Mouse (Mus musculus) embryonic facial prominence, embryonic 11.5 days (tissue): ENCODE measurements around the gene Gm5460. TPM values are rescaled to one million over a fixed set of nuclear protein-coding genes. Genes with fewer than 3 reads are reported as not detected.

Source experiments
- ATAC-seq: fragments of 200-750 bp; cut with Nextera tagmentation; replicated peaks from 2 replicates; pipeline ENCODE4 v1.8.0; 2017; ENCODE audit warnings: low read depth; ENCODE audit not compliant: insufficient number of reproducible peaks, low FRiP score, low TSS enrichment
- DNase-seq: peaks from one replicate; pipeline ENCODE4 v3.0.0-alpha.2; 2015; ENCODE audit warnings: low spot score
- H3K27ac ChIP-seq: fragments of 300-500 bp; sonication (generic); replicated peaks from 2 replicates; pipeline ENCODE4 v1.5.1; 2014; ENCODE audit warnings: mild to moderate bottlenecking, low read depth, low read length, control low read depth
- H3K27me3 ChIP-seq: fragments of 300-500 bp; sonication (generic); 2 replicates; pipeline ENCODE4 v1.6.1; 2014; ENCODE audit warnings: mild to moderate bottlenecking, low read length, moderate library complexity, mixed read lengths; ENCODE audit not compliant: control insufficient read depth, insufficient read depth
- H3K36me3 ChIP-seq: fragments of 300-500 bp; sonication (generic); replicated peaks from 2 replicates; pipeline ENCODE4 v1.6.1; 2014; ENCODE audit warnings: low read depth, mild to moderate bottlenecking, low read length, moderate library complexity, mixed read lengths; ENCODE audit not compliant: control insufficient read depth, insufficient read depth
- H3K4me1 ChIP-seq: fragments of 300-500 bp; sonication (generic); 2 replicates; pipeline ENCODE4 v1.6.1; 2014; ENCODE audit warnings: low read length, mixed read lengths; ENCODE audit not compliant: control insufficient read depth, insufficient read depth
- H3K4me2 ChIP-seq: fragments of 300-500 bp; sonication (generic); 2 replicates; pipeline ENCODE4 v1.6.1; 2014; ENCODE audit warnings: low read depth, mild to moderate bottlenecking, control low read depth, low read length, moderate library complexity
- H3K4me3 ChIP-seq: fragments of 300-500 bp; sonication (generic); 2 replicates; pipeline ENCODE4 v1.5.1; 2014; ENCODE audit warnings: low read depth, low read length, control low read depth
- H3K9ac ChIP-seq: fragments of 300-500 bp; sonication (generic); replicated peaks from 2 replicates; pipeline ENCODE4 v1.6.1; 2014; ENCODE audit warnings: mild to moderate bottlenecking, control low read depth, low read length
- H3K9me3 ChIP-seq: fragments of 300-500 bp; sonication (generic); replicated peaks from 2 replicates; pipeline ENCODE4 v1.6.1; 2016; ENCODE audit warnings: mild to moderate bottlenecking, low read length, inconsistent platforms, mixed read lengths; ENCODE audit not compliant: control insufficient read depth
- WGBS: fragments of 180-500 bp; shearing (Covaris S2); extraction: QIAGEN DNeasy Blood & Tissue Kit; methylation state at CpG from one replicate; pipeline ENCODE4 v1.1.7; 2014; 5-methylcytosine and 5-hydroxymethylcytosine counted together
- polyA plus RNA-seq: library from polyadenylated mRNA; unstranded; fragments of >200 nt; fragmentation: Nextera tagmentation; extraction: Ambion mirVana; gene quantifications from 2 replicates; pipeline ENCODE4 v1.2.1, GENCODE M21; 2014

The Gm5460 gene
- polyA plus RNA-seq, 1 experiment from 2014 or later = not detected

GRCm38 (mm10) chr14:34078293-34078692, 61.7 kb downstream of the Gm5460 start:
- 74% methylated on average over 4 of the region's 4 CpGs for WGBS
- ATAC-seq = no peak
- H3K36me3 ChIP-seq = no peaks in the 10 kb centered on the region

GRCm38 (mm10) chr14:34080321-34080997, 63.9 kb downstream of the Gm5460 start:
- no peaks in the 10 kb centered on the region for H3K27me3 ChIP-seq
- WGBS = 12% methylated on average over 11 of the region's 11 CpGs
- ATAC-seq = peak; percentile 76; the same call in 1 of the 2 replicates

More at GRCm38 (mm10) chr14:34078293-34078692, 61.7 kb downstream of the Gm5460 start:
- Histone ChIP-seq H3K9ac (no peak overlapping the region), H3K4me3 (no peak overlapping the region), H3K4me1 (no peaks in the 10 kb centered on the region), H3K27me3 (no peaks in the 10 kb centered on the region), H3K4me2 (no peak overlapping the region), H3K9me3 (no peaks in the 10 kb centered on the region), H3K27ac (no peak overlapping the region)
- DNase-seq = no peak

GRCm38 (mm10) chr14:34085731-34086130, 69.2 kb downstream of the Gm5460 start, which contains the start of gene Anxa8:
Anxa8 (plus strand) TSS chr14:34085981.
- no peaks in the 10 kb centered on the region for H3K27me3 ChIP-seq
- H3K4me2 ChIP-seq = no peak within 1 kb of the TSS
- no peaks in the 10 kb centered on the region for H3K9me3 ChIP-seq
- no peak for ATAC-seq
- no peaks in the 10 kb centered on the region for H3K4me1 ChIP-seq
- no peaks in the 10 kb centered on the region for H3K36me3 ChIP-seq
- H3K27ac ChIP-seq = no peak within 1 kb of the TSS
- no peak for DNase-seq
- H3K4me3 ChIP-seq = no peak within 1 kb of the TSS
- 65% methylated on average over 4 of the region's 4 CpGs for WGBS
- H3K9ac ChIP-seq = no peak within 1 kb of the TSS

More at GRCm38 (mm10) chr14:34080321-34080997, 63.9 kb downstream of the Gm5460 start:
- no peaks in the 10 kb centered on the region for H3K9me3 ChIP-seq
- no peaks in the 10 kb centered on the region for H3K36me3 ChIP-seq
- no peak overlapping the region for H3K9ac ChIP-seq
- H3K4me3 ChIP-seq = no peak overlapping the region
- peak; percentile 93 for DNase-seq
- no peaks in the 10 kb centered on the region for H3K4me1 ChIP-seq
- no peak overlapping the region for H3K27ac ChIP-seq
- H3K4me2 ChIP-seq = no peak overlapping the region

GRCm38 (mm10) chr14:34086806-34087205, 70.2 kb downstream of the Gm5460 start:
- no peak overlapping the region for H3K4me3 ChIP-seq
- H3K4me1 ChIP-seq = no peaks in the 10 kb centered on the region
- no peaks in the 10 kb centered on the region for H3K36me3 ChIP-seq
- H3K27ac ChIP-seq = no peak overlapping the region
- H3K9me3 ChIP-seq = no peaks in the 10 kb centered on the region
- no peak overlapping the region for H3K9ac ChIP-seq
- 56% methylated on average over 4 of the region's 4 CpGs for WGBS
- DNase-seq (no peak), ATAC-seq (no peak)
- no peak overlapping the region for H3K4me2 ChIP-seq
- H3K27me3 ChIP-seq = no peaks in the 10 kb centered on the region

- H3K9ac ChIP-seq = no peak overlapping the region
- no peaks in the 10 kb centered on the region for H3K27me3 ChIP-seq
- no peaks in the 10 kb centered on the region for H3K36me3 ChIP-seq
- no peak for ATAC-seq
- no peak for DNase-seq
- no peak overlapping the region for H3K4me3 ChIP-seq
- 73% methylated on average over 2 of the region's 2 CpGs for WGBS
- no peak overlapping the region for H3K27ac ChIP-seq
- H3K4me2 ChIP-seq = no peak overlapping the region
- H3K4me1 ChIP-seq = no peaks in the 10 kb centered on the region
- no peaks in the 10 kb centered on the region for H3K9me3 ChIP-seq
Measured at GRCm38 (mm10) chr14:34087856-34088398, 71.4 kb downstream of the Gm5460 start.

- no peak overlapping the region for H3K4me2 ChIP-seq
- H3K27ac ChIP-seq = no peak overlapping the region
- H3K36me3 ChIP-seq = no peaks in the 10 kb centered on the region
- no peak overlapping the region for H3K4me3 ChIP-seq
- no peaks in the 10 kb centered on the region for H3K27me3 ChIP-seq
- no peak overlapping the region for H3K9ac ChIP-seq
- H3K9me3 ChIP-seq = no peaks in the 10 kb centered on the region
- no peaks in the 10 kb centered on the region for H3K4me1 ChIP-seq
- ATAC-seq (no peak), DNase-seq (no peak)
- WGBS = 83% methylated on average over 8 of the region's 8 CpGs
Measured at GRCm38 (mm10) chr14:34089796-34090195, 73.2 kb downstream of the Gm5460 start.

- Histone ChIP-seq H3K27ac (no peak overlapping the region), H3K9me3 (no peaks in the 10 kb centered on the region), H3K9ac (no peak overlapping the region), H3K4me2 (no peak overlapping the region), H3K36me3 (no peaks in the 10 kb centered on the region), H3K27me3 (no peaks in the 10 kb centered on the region), H3K4me1 (no peaks in the 10 kb centered on the region), H3K4me3 (no peak overlapping the region)
- no peak for DNase-seq
- 84% methylated on average over 5 of the region's 5 CpGs for WGBS
- ATAC-seq = no peak
Measured at GRCm38 (mm10) chr14:34091475-34091874, 74.9 kb downstream of the Gm5460 start.

GRCm38 (mm10) chr14:34092856-34093255, 76.3 kb downstream of the Gm5460 start:
- Histone ChIP-seq H3K36me3 (no peaks in the 10 kb centered on the region), H3K4me3 (no peak overlapping the region), H3K9me3 (no peaks in the 10 kb centered on the region), H3K9ac (no peak overlapping the region), H3K4me1 (no peaks in the 10 kb centered on the region), H3K27ac (no peak overlapping the region), H3K4me2 (no peak overlapping the region), H3K27me3 (no peaks in the 10 kb centered on the region)
- ATAC-seq (no peak), DNase-seq (no peak)
- whole genome bisulfite sequencing = 87% methylated on average over 1 of the region's 1 CpGs
